Mouse (Mus musculus) skeletal muscle tissue, adult 2 months (tissue): ENCODE data around the gene Epha7.

Source experiments
- DNase-seq: peaks from one replicate; pipeline ENCODE4 v3.0.0-alpha.2; 2012; ENCODE audit warnings: low read depth, low spot score

Epha7 gene

DNA sequence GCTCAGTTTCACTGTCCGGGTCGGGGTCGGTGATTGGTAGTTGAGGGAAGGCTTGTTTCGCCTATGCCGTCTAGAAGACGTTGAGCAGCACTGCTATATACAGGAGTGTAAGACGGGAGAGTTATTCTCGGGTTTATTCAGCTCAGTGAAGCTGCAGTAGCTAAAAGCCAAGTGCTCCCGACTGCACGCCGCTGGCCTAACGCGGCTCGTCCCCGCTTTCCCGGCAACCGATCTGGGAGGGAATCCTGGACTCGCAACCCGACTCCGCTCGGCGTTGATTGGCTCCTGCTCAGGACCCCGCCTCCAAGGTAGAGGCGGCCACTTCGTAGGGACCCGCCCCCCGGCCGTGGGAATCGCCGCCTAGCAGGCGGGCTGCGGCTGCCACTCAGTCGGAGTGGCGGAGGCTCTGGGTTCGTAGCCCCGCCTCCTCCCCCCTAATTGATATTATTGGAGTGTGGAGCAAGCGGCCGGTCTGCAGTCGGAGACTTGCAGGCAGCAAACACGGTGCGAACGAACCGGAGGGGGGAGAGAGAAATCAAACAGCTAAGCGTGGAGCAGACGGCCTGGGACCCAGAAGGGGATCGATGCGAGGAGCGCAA, at the start of gene Epha7:
Epha7 (plus strand) TSS at position 441 of the 599 bp plus-strand sequence.
- peak; percentile 92 for DNase-seq

GRCm38 (mm10) chr4:28783961-28784360, 29.0 kb upstream of the Epha7 start:
- DNase-seq, result no peak

- DNase-seq, result no peak
These were observed 4.1 kb upstream of the Epha7 start for GRCm38 (mm10) chr4:28808800-28809199.

DNA sequence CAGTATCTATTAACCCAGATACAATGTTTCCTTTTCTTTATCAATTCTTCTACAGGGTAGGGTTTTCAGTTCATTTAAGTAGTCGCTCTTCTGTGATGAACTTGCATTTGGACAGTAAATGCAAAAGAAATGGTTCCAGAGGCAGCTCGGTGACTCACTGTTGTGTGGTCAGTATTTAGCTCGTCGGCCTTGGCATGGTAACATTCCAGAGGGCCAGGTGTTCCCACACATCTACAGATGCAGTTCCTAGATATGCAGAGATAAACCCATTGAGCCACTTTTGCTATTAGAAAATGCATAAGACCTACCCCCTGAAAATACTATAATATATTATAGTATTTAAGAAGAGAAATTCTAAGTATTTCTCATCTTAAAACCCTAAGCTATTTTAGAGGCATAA, 3.2 kb upstream of the Epha7 start:
- no peak for DNase-seq

DNA sequence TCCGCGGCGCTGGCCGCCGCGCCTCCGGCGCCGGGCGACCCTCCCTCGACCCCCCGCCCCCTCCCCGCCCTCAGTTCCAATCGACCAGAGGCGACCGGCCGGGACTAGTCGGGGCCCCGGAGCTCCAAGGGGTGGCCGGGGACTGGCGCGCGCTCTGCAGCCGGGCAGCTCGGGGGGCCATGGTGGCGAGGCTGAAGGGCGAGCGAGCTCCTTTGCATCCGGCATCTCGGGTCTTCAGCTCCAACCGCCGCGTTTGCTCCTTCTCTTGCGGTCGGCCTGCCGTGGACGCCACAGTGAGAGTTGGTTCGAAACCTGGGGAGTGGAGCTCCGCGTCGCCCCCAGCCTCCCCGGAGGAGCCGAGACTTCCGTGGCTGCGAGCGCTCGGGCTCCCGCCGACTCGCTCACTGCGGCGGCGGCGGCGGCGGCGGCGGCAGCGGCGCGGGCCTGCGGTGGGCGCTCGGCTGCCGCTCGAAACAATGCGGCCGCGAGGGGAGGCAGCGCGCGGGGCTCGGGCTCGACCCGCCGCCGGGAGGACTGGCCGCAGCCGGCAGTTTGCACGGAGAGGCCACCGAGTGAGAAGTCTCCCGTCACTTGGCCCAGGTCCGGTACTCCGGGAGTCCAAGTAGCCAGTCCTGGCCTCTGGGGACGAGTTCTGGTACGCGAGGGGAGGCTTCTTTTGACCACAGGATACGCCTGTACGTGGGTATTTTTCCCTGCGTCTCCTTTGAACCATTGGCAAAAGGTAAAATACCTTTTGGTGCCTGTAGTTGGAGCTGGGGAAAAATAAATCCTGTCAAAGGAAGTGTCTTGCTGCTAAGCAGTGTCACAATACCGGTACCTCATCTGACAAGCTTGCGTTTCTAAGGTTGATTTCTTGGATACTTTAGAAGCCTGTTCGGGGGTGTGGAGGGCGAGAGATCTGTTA, 882 bp downstream of the Epha7 start:
- no peak for DNase-seq

- no peak for DNase-seq
These were observed 1.5 kb downstream of the Epha7 start for GRCm38 (mm10) chr4:28814476-28814815.

GRCm38 (mm10) chr4:28814816-28815620, 2.1 kb downstream of the Epha7 start:
- DNase-seq, result no peak

- DNase-seq, result no peak
These were observed 2.6 kb downstream of the Epha7 start for GRCm38 (mm10) chr4:28815621-28815920.

- no peak for DNase-seq
These were observed 10.7 kb downstream of the Epha7 start for GRCm38 (mm10) chr4:28823616-28824015.

- no peak for DNase-seq
These were observed 11.7 kb downstream of the Epha7 start for GRCm38 (mm10) chr4:28824616-28825015.

DNA sequence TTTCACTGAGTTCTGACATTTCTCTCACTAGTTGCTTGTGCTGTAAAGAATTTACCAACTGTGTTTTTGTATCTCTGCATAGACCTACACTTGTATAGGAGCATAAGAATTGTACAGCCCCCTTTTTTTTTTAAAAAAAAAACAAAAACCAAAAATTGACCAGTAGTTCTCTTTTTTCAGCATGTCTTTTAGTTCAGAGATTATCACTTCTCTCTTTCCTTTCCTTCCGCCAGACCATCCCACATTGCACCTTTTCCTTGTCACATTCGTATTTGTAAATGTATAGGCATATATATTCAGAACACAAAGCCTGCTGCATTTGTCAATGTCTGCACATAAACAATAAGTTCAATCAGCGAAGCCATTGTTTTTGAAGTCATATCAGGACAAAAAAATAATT, 24.7 kb downstream of the Epha7 start:
- no peak for DNase-seq

GRCm38 (mm10) chr4:28846311-28846710, 33.4 kb downstream of the Epha7 start:
- DNase-seq, result no peak

DNA sequence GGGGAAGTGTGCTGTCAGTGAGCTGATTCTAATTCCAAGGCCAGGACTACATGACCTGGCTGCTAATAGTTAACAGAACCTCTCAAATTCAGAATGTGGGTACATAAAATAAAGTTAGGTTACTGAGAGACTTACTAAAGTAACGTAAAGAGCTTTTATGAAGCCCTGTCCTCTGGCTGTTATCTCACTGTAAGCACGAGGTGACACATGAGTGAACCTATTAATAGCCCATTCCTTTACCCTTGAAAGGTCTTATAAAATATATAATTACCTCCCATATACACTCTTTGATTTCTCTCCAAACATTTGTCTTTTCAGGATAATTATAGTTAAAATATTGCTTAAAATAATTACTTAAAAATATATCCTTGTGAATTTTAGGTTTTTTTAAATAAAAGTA, 37.5 kb downstream of the Epha7 start:
- no peak for DNase-seq

DNA sequence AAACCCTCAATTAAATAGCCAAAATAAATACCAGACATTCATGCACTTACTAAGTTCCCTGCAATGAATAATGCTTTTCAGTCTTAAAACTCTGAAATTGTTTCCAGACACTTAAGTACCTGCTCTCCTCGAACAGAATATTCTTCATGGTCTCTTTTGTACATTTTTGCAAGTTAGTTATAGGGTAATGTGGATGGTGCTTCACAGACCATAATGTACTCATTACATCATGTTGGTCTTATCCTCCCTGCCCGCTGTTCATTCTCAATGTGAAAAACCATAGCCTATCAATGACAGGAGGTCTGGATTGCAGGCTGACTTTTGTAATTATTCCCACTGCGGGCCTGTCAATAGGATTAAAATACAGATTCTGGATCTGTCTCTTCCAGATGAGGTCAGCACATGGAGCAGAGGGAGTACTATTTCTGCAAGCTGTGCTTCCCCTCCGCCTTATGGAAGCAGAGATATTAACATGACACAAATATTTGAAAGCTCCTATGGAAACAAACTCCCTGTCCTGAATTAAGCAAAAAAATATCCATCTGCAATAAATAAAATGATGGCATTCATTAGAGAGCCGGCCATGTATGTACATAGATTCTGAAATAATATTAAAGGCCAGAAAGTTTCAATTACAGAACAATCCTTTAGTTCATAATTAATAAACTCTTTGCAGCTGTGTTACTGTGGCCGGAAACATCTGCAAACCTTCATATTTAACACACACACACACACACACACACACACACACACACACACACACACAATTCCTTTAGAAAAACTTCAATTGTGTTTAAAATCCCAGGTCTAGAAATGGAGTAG, 50.1 kb downstream of the Epha7 start:
- no peak for DNase-seq

- DNase-seq, result no peak
These were observed 53.5 kb downstream of the Epha7 start for GRCm38 (mm10) chr4:28866411-28866810.

- DNase-seq, result no peak
These were observed 58.7 kb downstream of the Epha7 start for GRCm38 (mm10) chr4:28871615-28872014.

DNA sequence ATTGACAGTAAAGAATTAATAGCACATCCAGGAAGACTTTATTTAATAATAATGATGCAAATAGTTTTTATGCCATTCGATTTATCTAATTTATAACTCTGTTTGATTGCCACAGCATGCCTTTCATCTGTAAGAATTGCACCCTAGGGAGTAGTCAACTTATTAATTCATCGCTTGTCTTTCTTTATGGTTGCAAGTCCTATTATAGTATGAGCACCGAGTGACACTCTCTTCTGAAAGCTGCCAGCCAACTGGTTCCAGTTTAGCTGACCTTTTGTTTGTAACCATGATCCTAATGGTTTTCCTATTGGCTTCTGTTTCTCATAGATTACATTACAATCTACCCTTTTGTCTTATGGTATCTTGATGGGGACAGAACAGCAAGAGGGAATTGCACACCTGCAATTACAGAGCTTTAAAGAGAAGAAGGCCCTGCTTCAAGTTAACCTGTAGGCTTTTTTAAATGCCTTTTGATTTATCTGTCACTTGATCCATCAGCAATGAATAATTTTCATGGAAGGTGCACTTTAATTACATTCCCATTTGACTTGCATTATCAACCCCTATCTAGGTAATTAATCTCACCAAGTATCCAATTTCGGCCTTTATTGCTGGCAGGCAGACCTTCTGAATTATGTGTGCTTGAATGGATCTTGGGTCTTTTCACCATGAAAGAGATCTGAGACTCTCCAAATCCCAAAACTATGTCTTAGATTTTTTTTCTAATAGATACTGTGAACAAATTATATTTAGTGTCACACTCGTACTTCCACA, 68.5 kb downstream of the Epha7 start:
- DNase-seq, result no peak

DNA sequence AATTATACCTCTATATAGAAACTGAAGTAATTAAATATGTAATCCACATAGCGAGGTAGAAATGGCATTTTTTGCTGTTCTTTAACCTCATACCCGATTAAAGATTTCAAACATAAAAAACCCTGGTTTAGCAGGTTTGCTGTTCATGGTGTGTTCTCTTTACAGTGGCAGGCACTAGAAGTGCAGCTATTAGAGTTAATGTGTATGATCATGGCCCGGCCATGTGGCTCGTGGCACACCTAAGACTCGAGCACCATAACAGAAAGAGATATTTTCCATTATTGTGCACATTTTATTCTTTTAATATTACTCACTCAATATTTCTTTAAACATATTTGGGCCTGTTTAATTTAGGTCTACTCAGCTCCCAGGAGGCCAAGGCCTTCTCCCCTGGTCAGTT, 76.7 kb downstream of the Epha7 start:
- no peak for DNase-seq

DNA sequence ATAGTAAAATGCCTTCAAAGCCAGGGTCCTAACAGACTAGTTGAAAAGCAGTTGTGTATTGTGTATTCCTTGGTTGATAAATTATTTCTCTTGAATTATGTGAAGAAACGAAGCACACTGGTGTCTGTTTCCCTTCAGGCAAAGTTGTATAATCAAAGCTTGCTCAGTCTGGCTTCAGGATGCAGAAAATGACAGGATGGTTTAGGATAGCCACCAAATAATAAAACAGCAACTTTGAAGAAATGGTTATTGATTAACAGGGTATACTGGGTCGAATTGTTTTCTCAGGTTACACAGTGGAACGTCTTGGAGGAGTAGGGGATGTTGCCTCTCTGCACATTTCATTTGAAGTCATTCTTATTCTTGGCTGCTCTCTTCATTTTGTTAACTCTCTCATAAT, 77.2 kb downstream of the Epha7 start:
- DNase-seq, result no peak

DNA sequence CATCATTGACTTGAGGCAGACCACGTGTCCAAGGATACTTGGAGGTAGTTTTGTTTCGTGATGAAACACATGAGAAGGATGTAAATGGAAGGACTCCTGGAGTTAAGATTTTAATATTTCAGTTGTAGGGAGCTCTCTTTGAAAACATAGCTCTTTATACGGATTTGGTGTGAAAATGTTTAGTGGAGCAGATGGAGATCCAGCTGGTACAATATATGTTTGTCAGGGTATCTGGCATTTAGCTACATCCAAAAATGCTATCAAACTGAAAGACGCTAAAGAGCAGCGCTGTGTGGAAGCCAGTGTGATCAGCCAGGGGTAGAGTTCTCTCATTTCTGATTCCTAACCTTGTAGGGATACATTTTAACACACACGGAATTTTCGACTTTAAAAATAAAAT, 82.5 kb downstream of the Epha7 start:
- no peak for DNase-seq

GRCm38 (mm10) chr4:28899373-28899772, 86.4 kb downstream of the Epha7 start:
- DNase-seq, result no peak
